Mouse (Mus musculus): ENCODE results near the gene Nup54.

GRCm38 (mm10) chr5:92472863-92473262 lies 37.8 kb upstream of the Nup54 start:
- TF ChIP-seq CTCF (IDR thresholded peaks at IDR 0.05; ENCODE audit: low read depth, low read length) (no peak), POLR2A (IDR thresholded peaks at IDR 0.05; ENCODE audit: extremely low read depth, insufficient read depth, low read length) (no peak)

Data from liver, adult 2 months (tissue).